Mouse (Mus musculus): ENCODE data around the gene Gm15293. TPM values are rescaled to one million over a fixed set of nuclear protein-coding genes. Genes with fewer than 3 reads are reported as not detected.
"Not testable (repeated sequence)": the region's sequence is repeated elsewhere in the genome, so short reads cannot be mapped to it uniquely, and the experiment has no call there.

The Gm15293 gene
- total RNA-seq (2017), result not detected in 2 replicates

DNA sequence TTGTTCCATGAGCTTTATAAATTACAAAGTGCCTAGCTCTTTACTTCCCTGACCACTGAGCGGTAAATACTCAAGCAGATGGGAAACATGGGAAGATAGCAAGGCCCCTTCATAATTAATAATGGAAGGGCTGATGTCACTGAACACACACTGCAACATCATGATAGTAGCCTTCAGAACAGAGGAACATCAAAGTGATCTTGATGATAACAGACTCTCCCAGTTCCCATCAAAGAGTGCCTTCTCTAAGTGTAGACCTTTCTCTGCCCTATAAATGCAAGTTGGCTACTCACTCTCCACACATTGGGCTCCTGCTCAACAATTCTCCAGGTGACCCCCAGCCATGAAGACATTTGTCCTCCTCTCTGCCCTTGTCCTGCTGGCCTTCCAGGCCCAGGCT, at the start of gene Gm15293:
Gm15293 (plus strand) TSS at position 301 of the 400 bp plus-strand sequence.
- ATAC-seq (ENCODE audit: extremely low read depth, insufficient number of reproducible peaks, low FRiP score, poor library complexity, severe bottlenecking), result not testable (repeated sequence)

DNA sequence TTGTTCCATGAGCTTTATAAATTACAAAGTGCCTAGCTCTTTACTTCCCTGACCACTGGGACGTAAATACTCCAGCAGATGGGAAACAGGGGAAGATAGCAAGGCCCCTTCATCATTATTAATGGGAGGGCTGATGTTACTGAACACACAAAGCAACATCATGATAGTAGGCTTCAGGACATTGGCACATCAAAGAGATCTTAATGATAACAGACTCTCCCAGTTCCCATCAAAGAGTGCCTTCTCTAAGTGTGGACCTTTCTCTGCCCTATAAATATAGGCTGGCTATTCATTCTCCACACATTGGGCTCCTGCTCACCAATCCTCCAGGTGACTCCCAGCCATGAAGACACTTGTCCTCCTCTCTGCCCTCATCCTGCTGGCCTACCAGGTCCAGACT, 39.4 kb upstream of the Gm15293 start, which contains the start of gene Defa22:
Defa22 (plus strand) TSS at position 301 of the 400 bp plus-strand sequence.
- ATAC-seq (ENCODE audit: extremely low read depth, insufficient number of reproducible peaks, low FRiP score, poor library complexity, severe bottlenecking), result not testable (repeated sequence)

DNA sequence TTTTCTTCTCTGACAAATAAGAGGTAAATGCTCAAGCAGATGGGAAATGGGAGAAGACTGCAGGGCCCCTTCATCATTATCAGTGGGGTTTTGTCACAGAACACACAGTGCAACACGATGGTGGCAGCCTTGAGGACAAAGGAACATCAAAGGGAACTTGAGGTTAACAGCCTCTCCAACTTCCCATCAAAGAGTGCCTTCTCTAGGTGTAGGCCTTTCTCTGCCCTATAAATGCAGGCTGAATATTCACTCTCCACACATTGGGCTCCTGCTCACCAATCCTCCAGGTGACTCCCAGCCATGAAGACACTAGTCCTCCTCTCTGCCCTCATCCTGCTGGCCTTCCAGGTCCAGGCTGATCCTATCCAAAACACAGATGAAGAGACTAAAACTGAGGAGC, 10.0 kb upstream of the Gm15293 start, which contains the start of gene Defa31:
Defa31 (plus strand) TSS at position 301 of the 400 bp plus-strand sequence.
- not testable (repeated sequence) for ATAC-seq (ENCODE audit: extremely low read depth, insufficient number of reproducible peaks, low FRiP score, poor library complexity, severe bottlenecking)

Other genes starting within 250 kb of the Gm15293 start
- not detected in 2 replicates for gene Defa21, start 176.0 kb upstream of the Gm15293 start, total RNA-seq (2017)
- gene Defa23, start 146.5 kb upstream of the Gm15293 start, total RNA-seq (2017), result not detected in 2 replicates
- not detected in 2 replicates for gene Defa35, start 136.5 kb upstream of the Gm15293 start, total RNA-seq (2017)
- not detected in 2 replicates for gene Defa25, start 117.1 kb upstream of the Gm15293 start, total RNA-seq (2017)
- not detected in 2 replicates for gene Gm14851, start 105.5 kb upstream of the Gm15293 start, total RNA-seq (2017)
- not detected in 2 replicates for gene Defa30, start 66.9 kb upstream of the Gm15293 start, total RNA-seq (2017)
- gene Defa22, start 39.3 kb upstream of the Gm15293 start, total RNA-seq (2017), result not detected in 2 replicates
- not detected in 2 replicates for gene Defa31, start 9.9 kb upstream of the Gm15293 start, total RNA-seq (2017)
- not detected in 2 replicates for gene Gm15292, start 48.2 kb downstream of the Gm15293 start, total RNA-seq (2017)
- gene Defa27, start 114.0 kb downstream of the Gm15293 start, total RNA-seq (2017), result not detected in 2 replicates
- gene Defa29, start 125.5 kb downstream of the Gm15293 start, total RNA-seq (2017), result not detected in 2 replicates
- gene Defa2, start 177.0 kb downstream of the Gm15293 start, total RNA-seq (2017), result not detected in 2 replicates
- not detected in 2 replicates for gene Defa33, start 190.2 kb downstream of the Gm15293 start, total RNA-seq (2017)
- gene Defa36, start 225.8 kb downstream of the Gm15293 start, total RNA-seq (2017), result not detected in 2 replicates